8 mouse cellular contexts compared by ENCODE assay signal in genomic region chr15:82354126-82354945, GRCm38 (mm10). TPM values are rescaled to one million over a fixed set of nuclear protein-coding genes. Genes with fewer than 3 reads are reported as not detected.
DNase-seq lines count a peak whose midpoint lies in the region; ATAC-seq and TF ChIP-seq lines count a peak whose summit lies in the region.

Gene Ndufa6 (minus strand): TSS chr15:82354322.

- no peaks in the 10 kb centered on the region for H3K9me3 ChIP-seq in embryonic facial prominence, embryonic 13.5 days
- no peaks in the 10 kb centered on the region for H3K9me3 ChIP-seq in limb, embryonic 12.5 days
- no peaks in the 10 kb centered on the region for H3K9me3 ChIP-seq in midbrain, embryonic 15.5 days

- peak within 1 kb of the TSS; percentile 98 for H3K9ac ChIP-seq in embryonic facial prominence, embryonic 13.5 days
- peak within 1 kb of the TSS; percentile 93 for H3K9ac ChIP-seq in limb, embryonic 12.5 days (replicated peaks)
- peak within 1 kb of the TSS; percentile 86 for H3K9ac ChIP-seq in midbrain, embryonic 15.5 days

- no peaks in the 10 kb centered on the region for H3K27me3 ChIP-seq in embryonic facial prominence, embryonic 13.5 days
- no peaks in the 10 kb centered on the region for H3K27me3 ChIP-seq in kidney, adult 2 months (replicated peaks; ENCODE audit: control insufficient read depth, insufficient read depth, low read length)
- H3K27me3 ChIP-seq in limb, embryonic 12.5 days = no peaks in the 10 kb centered on the region
- no peaks in the 10 kb centered on the region for H3K27me3 ChIP-seq in midbrain, embryonic 15.5 days (replicated peaks)
- H3K27me3 ChIP-seq in spleen, adult 2 months (ENCODE audit: control insufficient read depth, insufficient read depth, low read length) = no peaks in the 10 kb centered on the region

- peak; percentile 99 for DNase-seq in 3134 (ENCODE audit: extremely low read depth, insufficient read length, low spot score)
- DNase-seq in adrenal gland, postnatal 36 days = peak; percentile 98 to 99
- DNase-seq in heart, adult 18-20 months = peak; percentile 97 to 99
- DNase-seq in kidney, adult 2 months = peak; percentile 99
- peak; percentile 96 to 97 for DNase-seq in spleen, adult 2 months (ENCODE audit: low read depth in 1 of 2, low spot score in 2 of 2)

- peak within 1 kb of the TSS; percentile 98 for H3K4me3 ChIP-seq in embryonic facial prominence, embryonic 13.5 days
- H3K4me3 ChIP-seq in kidney, adult 2 months (ENCODE audit: insufficient read depth, low read depth, low read length) = peak within 1 kb of the TSS; percentile 94
- peak within 1 kb of the TSS; percentile 93 for H3K4me3 ChIP-seq in limb, embryonic 12.5 days (replicated peaks)
- peak within 1 kb of the TSS; percentile 81 for H3K4me3 ChIP-seq in midbrain, embryonic 15.5 days
- peak within 1 kb of the TSS; percentile 85 for H3K4me3 ChIP-seq in spleen, adult 2 months (ENCODE audit: extremely low read depth, insufficient read depth, insufficient read length)

- 1% methylated on average over 57 of the region's 57 CpGs for WGBS in embryonic facial prominence, embryonic 13.5 days
- WGBS in kidney, adult 2 months = 2% methylated on average over 57 of the region's 57 CpGs
- 2% methylated on average over 57 of the region's 57 CpGs for WGBS in limb, embryonic 12.5 days
- WGBS in midbrain, embryonic 15.5 days = 1% methylated on average over 57 of the region's 57 CpGs
- 1% methylated on average over 57 of the region's 57 CpGs for WGBS in spleen, adult 2 months

- H3K36me3 ChIP-seq in embryonic facial prominence, embryonic 13.5 days = peaks cover 18% of the 10 kb centered on the region
- H3K36me3 ChIP-seq in kidney, adult 2 months (ENCODE audit: control insufficient read depth, insufficient read depth, low read length) = peaks cover 3% of the 10 kb centered on the region; the same call in 1 of the 2 replicates
- H3K36me3 ChIP-seq in limb, embryonic 12.5 days = peaks cover 24% of the 10 kb centered on the region
- H3K36me3 ChIP-seq in midbrain, embryonic 15.5 days (replicated peaks) = peaks cover 16% of the 10 kb centered on the region
- peaks cover 6% of the 10 kb centered on the region for H3K36me3 ChIP-seq in spleen, adult 2 months (ENCODE audit: control insufficient read depth, insufficient read depth, low read length)

- ATAC-seq in embryonic facial prominence, embryonic 13.5 days (ENCODE audit: insufficient number of reproducible peaks, insufficient read depth, low FRiP score, low TSS enrichment, low read depth) = peak; percentile 99
- peak; percentile 99 for ATAC-seq in limb, embryonic 12.5 days (ENCODE audit: insufficient number of reproducible peaks, insufficient read depth, low FRiP score, low TSS enrichment, low read depth)
- peak; percentile 99 for ATAC-seq in midbrain, embryonic 15.5 days (replicated peaks)

- TF ChIP-seq POLR2A in kidney, adult 2 months (IDR thresholded peaks at IDR 0.05; ENCODE audit: low read depth, low read length) = peak; percentile 93
- peak; percentile 94 for TF ChIP-seq POLR2A in spleen, adult 2 months (IDR thresholded peaks at IDR 0.05; ENCODE audit: low read depth, low read length)

- TF ChIP-seq CTCF in kidney, adult 2 months (conservative IDR thresholded peaks at IDR 0.05; ENCODE audit: insufficient read depth, insufficient read length, low read depth, low read length) = peak; percentile 93
- peak; percentile 93 for TF ChIP-seq CTCF in spleen, adult 2 months (IDR thresholded peaks at IDR 0.05; ENCODE audit: extremely low read depth, insufficient read depth, insufficient read length, insufficient replicate concordance)

- H3K4me1 ChIP-seq in embryonic facial prominence, embryonic 13.5 days = peaks cover 25% of the 10 kb centered on the region
- H3K4me1 ChIP-seq in kidney, adult 2 months (ENCODE audit: control insufficient read depth, insufficient read depth, low read length) = peaks cover 29% of the 10 kb centered on the region
- H3K4me1 ChIP-seq in limb, embryonic 12.5 days (replicated peaks) = peaks cover 29% of the 10 kb centered on the region
- H3K4me1 ChIP-seq in midbrain, embryonic 15.5 days = peaks cover 26% of the 10 kb centered on the region
- peaks cover 6% of the 10 kb centered on the region; the same call in 1 of the 2 replicates for H3K4me1 ChIP-seq in spleen, adult 2 months (ENCODE audit: control insufficient read depth, insufficient read depth, insufficient read length)

- H3K4me2 ChIP-seq in embryonic facial prominence, embryonic 13.5 days = peak within 1 kb of the TSS; percentile 89
- peak within 1 kb of the TSS; percentile 86 for H3K4me2 ChIP-seq in limb, embryonic 12.5 days
- peak within 1 kb of the TSS; percentile 82 for H3K4me2 ChIP-seq in midbrain, embryonic 15.5 days

- H3K27ac ChIP-seq in embryonic facial prominence, embryonic 13.5 days = peak within 1 kb of the TSS; percentile 90
- H3K27ac ChIP-seq in kidney, adult 2 months (ENCODE audit: insufficient read depth, low read depth, low read length) = peak within 1 kb of the TSS; percentile 97
- H3K27ac ChIP-seq in limb, embryonic 12.5 days = peak within 1 kb of the TSS; percentile 85
- peak within 1 kb of the TSS; percentile 86 for H3K27ac ChIP-seq in midbrain, embryonic 15.5 days
- peak within 1 kb of the TSS; percentile 86 for H3K27ac ChIP-seq in spleen, adult 2 months (ENCODE audit: insufficient read depth, low read length)

RNA-seq across cellular contexts. Expression of gene Ndufa6, which starts in this region (rescaled TPM):
- 100 to 1,000 TPM; 439 to 578 TPM for total RNA-seq in adrenal gland, postnatal 36 days (2021)
- polyA plus RNA-seq in embryonic facial prominence, embryonic 13.5 days (2015; fragmentation: Nextera tagmentation; extraction: Ambion mirVana) = 319 and 324 TPM in 2 replicates
- total RNA-seq in heart, adult 18-20 months (2021) = 100 to 1,000 TPM; 750 to 751 TPM
- polyA plus RNA-seq in kidney, adult 2 months (2012; rRNA removed) = 632 and 646 TPM in 2 replicates
- polyA plus RNA-seq in limb, embryonic 12.5 days (2016; fragmentation: Nextera tagmentation; extraction: Ambion mirVana) = 302 and 311 TPM in 2 replicates
- polyA plus RNA-seq in midbrain, embryonic 15.5 days (2015; fragmentation: Nextera tagmentation; extraction: Ambion mirVana) = 309 and 330 TPM in 2 replicates
- 95.8 and 162 TPM in 2 replicates for polyA plus RNA-seq in spleen, adult 2 months (2012; rRNA removed)

Comparison
In these comparisons a context has a peak if more than half of its experiments do, and no peak if none do; other contexts are left out.
1. Peak in every context shown above with its lines: DNase-seq, ATAC-seq, H3K4me3 ChIP-seq and H3K27ac ChIP-seq.